Mouse (Mus musculus) neural tube, embryonic 14.5 days (tissue): Measurements from ENCODE around the gene Aox4. TPM values are rescaled to one million over a fixed set of nuclear protein-coding genes. Genes with fewer than 3 reads are reported as not detected.

Source experiments
- ATAC-seq: fragments of 200-750 bp; cut with Nextera tagmentation; 2 replicates; pipeline ENCODE4 v1.8.0; 2017; ENCODE audit warnings: low read depth, mild to moderate bottlenecking, moderate TSS enrichment, moderate library complexity
- H3K27ac ChIP-seq: fragments of 300-500 bp; sonication (generic); 2 replicates; pipeline ENCODE4 v1.5.1; 2014; ENCODE audit warnings: low read depth, mild to moderate bottlenecking, control low read depth, low read length, moderate library complexity, mixed read lengths
- H3K27me3 ChIP-seq: fragments of 300-500 bp; sonication (generic); 2 replicates; pipeline ENCODE4 v1.6.1; 2014; ENCODE audit warnings: low read length; ENCODE audit not compliant: control insufficient read depth, insufficient read depth
- H3K36me3 ChIP-seq: fragments of 300-500 bp; sonication (generic); 2 replicates; pipeline ENCODE4 v1.6.1; 2014; ENCODE audit warnings: low read length, mixed read lengths; ENCODE audit not compliant: control insufficient read depth, insufficient read depth
- H3K4me1 ChIP-seq: fragments of 300-500 bp; sonication (generic); 2 replicates; pipeline ENCODE4 v1.6.1; 2014; ENCODE audit warnings: low read length; ENCODE audit not compliant: control insufficient read depth, insufficient read depth
- H3K4me2 ChIP-seq: fragments of 300-500 bp; sonication (generic); 2 replicates; pipeline ENCODE4 v1.6.1; 2014; ENCODE audit warnings: mild to moderate bottlenecking, low read depth, low read length, control low read depth
- H3K4me3 ChIP-seq: fragments of 300-500 bp; sonication (generic); 2 replicates; pipeline ENCODE4 v1.5.1; 2014; ENCODE audit warnings: low read depth, low read length, control low read depth, mixed read lengths
- H3K9ac ChIP-seq: fragments of 300-500 bp; sonication (generic); replicated peaks from 2 replicates; pipeline ENCODE4 v1.6.1; 2014; ENCODE audit warnings: low read depth, mild to moderate bottlenecking, control low read depth, low read length, mixed read lengths
- H3K9me3 ChIP-seq: fragments of 300-500 bp; sonication (generic); 2 replicates; pipeline ENCODE4 v1.6.1; 2016; ENCODE audit warnings: low read length; ENCODE audit not compliant: control insufficient read depth
- WGBS: fragments of 180-500 bp; shearing (Covaris S2); extraction: QIAGEN DNeasy Blood & Tissue Kit; methylation state at CpG from one replicate; pipeline ENCODE4 v1.1.7; 2014; 5-methylcytosine and 5-hydroxymethylcytosine counted together
- polyA plus RNA-seq: library from polyadenylated mRNA; unstranded; fragments of >200 nt; fragmentation: Nextera tagmentation; extraction: Ambion mirVana; gene quantifications from 2 replicates; pipeline ENCODE4 v1.2.1, GENCODE M21; 2014

Gene Aox4
- polyA plus RNA-seq, 1 experiment from 2014 or later = 0.51 TPM

DNA sequence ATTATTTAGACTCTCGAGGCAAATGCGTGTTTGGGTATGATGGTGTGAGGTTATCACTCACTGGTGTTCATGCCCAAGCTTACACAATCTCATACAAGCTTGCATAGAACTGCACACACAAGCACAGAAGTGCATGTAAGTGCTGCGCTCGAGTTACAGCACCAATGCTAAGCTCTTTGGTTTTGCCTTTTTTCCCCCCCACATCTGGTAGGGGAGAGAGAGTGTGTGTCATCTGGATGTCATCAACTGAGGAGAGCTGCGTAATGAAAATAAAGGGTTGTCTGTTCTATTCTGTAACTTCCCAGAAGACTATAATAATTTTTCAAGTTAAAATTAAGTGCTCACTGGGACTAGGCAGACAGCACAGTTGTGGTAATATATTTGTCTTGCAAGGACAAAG, 3.6 kb downstream of the Aox4 start:
- Histone ChIP-seq H3K27ac (no peak overlapping the region), H3K27me3 (no peaks in the 10 kb centered on the region), H3K9me3 (no peaks in the 10 kb centered on the region), H3K9ac (no peak overlapping the region), H3K4me3 (no peak overlapping the region), H3K4me1 (no peaks in the 10 kb centered on the region), H3K4me2 (no peak overlapping the region), H3K36me3 (no peaks in the 10 kb centered on the region)
- 86% methylated on average over 5 of the region's 5 CpGs for WGBS
- no peak for ATAC-seq

DNA sequence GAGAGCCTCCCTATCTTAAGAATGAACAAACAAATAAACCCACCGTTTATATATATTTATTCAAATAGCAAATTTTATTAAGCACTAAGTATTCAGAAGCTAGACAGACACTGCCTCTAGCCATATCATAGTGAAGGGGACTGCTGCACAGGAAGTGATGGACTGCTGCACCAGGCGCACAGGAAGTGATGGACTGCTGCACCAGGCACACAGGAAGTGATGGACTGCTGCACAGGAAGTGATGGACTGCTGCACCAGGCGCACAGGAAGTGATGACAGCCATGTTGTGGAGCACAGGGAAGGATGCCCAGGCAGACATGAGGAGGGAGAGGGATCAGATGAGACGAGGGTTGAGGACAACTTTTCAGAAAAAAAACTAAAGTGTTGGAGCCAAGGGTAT, 5.2 kb downstream of the Aox4 start:
- H3K9ac ChIP-seq = no peak overlapping the region
- H3K4me1 ChIP-seq = no peaks in the 10 kb centered on the region
- H3K27ac ChIP-seq = no peak overlapping the region
- no peaks in the 10 kb centered on the region for H3K27me3 ChIP-seq
- H3K9me3 ChIP-seq = no peaks in the 10 kb centered on the region
- H3K36me3 ChIP-seq = no peaks in the 10 kb centered on the region
- no peak for ATAC-seq
- no peak overlapping the region for H3K4me3 ChIP-seq
- H3K4me2 ChIP-seq = no peak overlapping the region
- WGBS = 95% methylated on average over 4 of the region's 4 CpGs

DNA sequence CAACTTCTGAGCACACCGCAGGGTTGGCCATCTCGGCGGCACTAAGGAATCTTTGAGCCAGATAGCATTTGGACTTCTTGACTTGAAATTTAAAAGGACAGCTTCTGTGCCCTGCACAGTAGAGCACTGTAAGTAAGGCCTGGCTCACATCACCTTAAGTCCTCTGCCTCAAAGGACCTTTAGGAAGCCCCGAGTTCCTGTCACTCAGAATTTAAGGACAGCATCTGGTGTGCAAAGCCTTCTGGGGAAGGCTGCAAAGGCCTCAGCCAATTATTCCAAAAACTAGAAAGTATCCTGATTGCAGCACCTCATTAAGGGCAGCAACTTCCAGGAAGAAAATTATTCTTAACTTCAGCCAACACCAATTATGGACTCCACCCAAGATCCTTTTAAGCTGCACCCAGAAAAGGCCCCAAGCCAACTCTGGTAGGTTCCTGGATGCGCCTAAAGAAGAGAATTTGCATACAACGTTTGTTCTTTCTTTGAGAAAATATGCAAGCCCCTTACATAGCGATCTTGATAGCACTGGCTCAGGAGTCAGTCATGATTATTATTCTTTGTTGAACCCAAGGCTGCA, 5.8 kb downstream of the Aox4 start:
- Histone ChIP-seq H3K27ac (no peak overlapping the region), H3K27me3 (no peaks in the 10 kb centered on the region), H3K36me3 (no peaks in the 10 kb centered on the region), H3K9ac (no peak overlapping the region), H3K9me3 (no peaks in the 10 kb centered on the region), H3K4me2 (no peak overlapping the region), H3K4me1 (no peaks in the 10 kb centered on the region), H3K4me3 (no peak overlapping the region)
- ATAC-seq = no peak
- WGBS = 89% methylated on average over 7 of the region's 7 CpGs

DNA sequence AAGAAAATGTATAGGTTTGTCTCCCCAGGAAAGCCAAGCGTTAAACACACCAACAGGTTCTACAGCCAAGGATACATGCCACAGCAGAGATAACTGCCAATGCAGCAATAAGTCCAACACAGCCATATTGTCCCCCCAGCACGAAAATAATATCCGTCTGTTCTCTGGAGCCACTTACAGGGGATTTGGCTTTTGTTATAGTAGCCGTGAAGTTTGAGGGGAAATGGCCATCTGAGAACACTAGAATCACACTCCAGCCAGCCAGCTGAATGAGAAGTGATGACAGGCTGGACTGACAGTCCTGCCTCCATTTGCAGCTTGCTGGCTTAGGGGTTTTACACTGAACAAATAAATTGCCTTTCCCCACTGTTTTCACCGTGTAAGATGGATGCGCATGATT, 10.9 kb downstream of the Aox4 start:
- H3K4me1 ChIP-seq = no peaks in the 10 kb centered on the region
- no peak for ATAC-seq
- WGBS = 79% methylated on average over 6 of the region's 6 CpGs

DNA sequence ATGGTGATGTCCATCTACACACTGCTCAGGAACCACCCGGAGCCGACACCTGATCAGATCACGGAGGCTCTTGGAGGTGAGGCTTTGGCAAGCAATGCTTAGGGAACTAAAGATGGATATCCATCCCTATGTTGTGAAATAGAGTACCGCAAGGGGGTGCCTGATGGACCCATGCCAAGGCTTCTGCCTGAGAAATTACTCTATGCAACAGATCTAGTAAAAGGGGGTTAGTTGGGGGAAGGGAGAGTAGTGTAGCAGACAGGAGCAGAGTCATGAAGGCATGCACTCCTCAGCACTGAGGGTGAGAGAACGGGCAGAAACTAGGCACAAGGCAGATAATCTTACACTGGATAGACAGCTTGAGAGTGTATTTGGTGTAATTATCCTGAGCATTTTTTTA, 11.7 kb downstream of the Aox4 start:
- 91% methylated on average over 5 of the region's 5 CpGs for WGBS
- ATAC-seq = no peak
- H3K4me1 ChIP-seq = no peaks in the 10 kb centered on the region
- H3K9me3 ChIP-seq = no peaks in the 10 kb centered on the region
- no peak overlapping the region for H3K4me2 ChIP-seq
- no peak overlapping the region for H3K4me3 ChIP-seq
- H3K36me3 ChIP-seq = no peaks in the 10 kb centered on the region
- H3K27ac ChIP-seq = no peak overlapping the region
- H3K27me3 ChIP-seq = no peaks in the 10 kb centered on the region
- H3K9ac ChIP-seq = no peak overlapping the region

More for the DNA sequence above, 10.9 kb downstream of the Aox4 start:
- Histone ChIP-seq H3K4me3 (no peak overlapping the region), H3K4me2 (no peak overlapping the region), H3K27me3 (no peaks in the 10 kb centered on the region), H3K9ac (no peak overlapping the region), H3K9me3 (no peaks in the 10 kb centered on the region), H3K36me3 (no peaks in the 10 kb centered on the region), H3K27ac (no peak overlapping the region)

DNA sequence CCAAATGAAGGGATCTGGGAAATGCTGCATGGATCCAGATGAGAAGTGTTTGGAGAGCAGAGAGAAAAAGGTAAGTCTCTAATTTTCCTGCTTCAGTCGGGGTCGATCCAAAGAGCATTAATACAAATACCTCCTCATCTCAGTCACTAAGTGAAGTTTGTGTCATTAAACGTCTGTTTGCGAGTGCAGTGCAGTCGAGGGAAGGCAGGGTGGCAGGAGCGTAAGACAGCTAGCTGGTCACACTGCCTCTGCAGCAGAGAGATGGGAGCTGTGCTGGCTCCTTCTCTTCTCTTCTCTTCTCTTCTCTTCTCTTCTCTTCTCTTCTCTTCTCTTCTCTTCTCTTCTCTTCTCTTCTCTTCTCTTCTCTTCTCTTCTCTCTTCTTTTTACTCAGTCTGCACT, 17.9 kb downstream of the Aox4 start:
- H3K4me1 ChIP-seq = no peaks in the 10 kb centered on the region
- H3K27me3 ChIP-seq = no peaks in the 10 kb centered on the region
- no peak overlapping the region for H3K4me3 ChIP-seq
- H3K9me3 ChIP-seq = no peaks in the 10 kb centered on the region
- no peak overlapping the region for H3K27ac ChIP-seq
- no peak for ATAC-seq
- H3K4me2 ChIP-seq = no peak overlapping the region
- 82% methylated on average over 6 of the region's 6 CpGs for WGBS
- no peak overlapping the region for H3K9ac ChIP-seq
- H3K36me3 ChIP-seq = no peaks in the 10 kb centered on the region

DNA sequence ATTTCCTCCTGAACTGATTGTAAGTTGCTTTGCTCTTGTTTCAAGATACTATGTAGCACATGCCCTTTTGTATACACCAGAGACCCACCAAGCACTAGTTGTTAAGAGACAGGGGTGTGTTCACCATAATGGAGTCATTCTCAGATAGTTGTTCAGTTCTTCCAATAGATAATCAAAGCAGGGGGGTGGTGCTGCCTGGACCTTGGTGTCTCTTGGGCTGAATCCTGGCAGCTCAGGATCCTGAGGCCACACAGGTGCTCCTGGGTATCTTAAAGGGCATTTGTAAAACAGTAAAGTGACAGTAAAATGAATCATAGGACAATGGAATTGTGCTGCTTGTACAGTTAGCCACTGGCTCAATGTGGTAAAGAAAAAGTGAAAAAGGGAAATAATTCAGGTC, 18.7 kb downstream of the Aox4 start:
- H3K36me3 ChIP-seq = no peaks in the 10 kb centered on the region
- no peaks in the 10 kb centered on the region for H3K27me3 ChIP-seq
- no peak overlapping the region for H3K4me3 ChIP-seq
- no peaks in the 10 kb centered on the region for H3K4me1 ChIP-seq
- no peak for ATAC-seq
- H3K9me3 ChIP-seq = no peaks in the 10 kb centered on the region
- H3K9ac ChIP-seq = no peak overlapping the region
- H3K27ac ChIP-seq = no peak overlapping the region
- no peak overlapping the region for H3K4me2 ChIP-seq

DNA sequence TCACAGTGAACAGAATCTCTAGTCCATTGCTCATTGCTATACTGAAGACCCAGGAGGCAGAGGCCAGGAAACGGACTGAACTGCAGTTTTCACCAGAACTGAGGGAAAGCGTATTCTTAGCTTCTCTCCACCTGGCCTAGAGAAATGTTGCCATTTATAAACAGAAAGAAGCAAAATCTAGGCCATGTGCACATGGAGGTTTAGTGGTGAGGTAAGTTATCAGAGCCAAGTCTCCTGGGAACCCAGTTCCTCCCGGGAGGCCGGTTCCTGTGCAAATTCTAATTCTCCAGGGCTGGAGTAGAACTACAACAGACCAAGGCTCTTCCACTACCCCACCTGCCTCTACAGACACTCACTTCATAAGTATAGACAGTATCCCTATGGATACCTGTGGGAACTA, 19.6 kb downstream of the Aox4 start:
- H3K36me3 ChIP-seq = no peaks in the 10 kb centered on the region
- H3K27ac ChIP-seq = no peak overlapping the region
- H3K27me3 ChIP-seq = no peaks in the 10 kb centered on the region
- no peaks in the 10 kb centered on the region for H3K4me1 ChIP-seq
- H3K9ac ChIP-seq = no peak overlapping the region
- H3K4me3 ChIP-seq = no peak overlapping the region
- 96% methylated on average over 4 of the region's 4 CpGs for WGBS
- H3K9me3 ChIP-seq = no peaks in the 10 kb centered on the region
- no peak for ATAC-seq
- H3K4me2 ChIP-seq = no peak overlapping the region

DNA sequence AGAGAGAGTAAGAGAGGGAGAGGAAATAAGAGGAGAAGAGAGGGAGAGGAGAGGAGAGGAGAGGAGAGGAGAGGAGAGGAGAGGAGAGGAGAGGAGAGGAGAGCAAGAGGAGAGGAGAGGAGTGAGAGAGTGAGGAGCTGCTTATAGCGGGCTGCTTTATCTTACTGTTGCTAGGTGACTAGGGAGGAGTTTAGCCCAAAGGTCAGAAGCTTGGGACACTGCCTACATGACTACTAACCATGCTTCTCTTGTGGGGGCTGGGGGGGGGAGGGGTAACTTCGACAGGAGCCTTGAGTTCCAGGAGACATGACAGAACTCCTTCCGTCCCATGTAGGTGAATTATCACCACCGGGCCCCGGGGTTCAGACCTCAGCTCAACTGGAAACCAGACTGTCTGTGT, 20.3 kb downstream of the Aox4 start:
- Histone ChIP-seq H3K4me1 (no peaks in the 10 kb centered on the region), H3K9me3 (no peaks in the 10 kb centered on the region), H3K36me3 (no peaks in the 10 kb centered on the region), H3K4me3 (no peak overlapping the region), H3K27me3 (no peaks in the 10 kb centered on the region), H3K9ac (no peak overlapping the region), H3K27ac (no peak overlapping the region), H3K4me2 (no peak overlapping the region)
- WGBS = 60% methylated on average over 5 of the region's 5 CpGs
- ATAC-seq = no peak

DNA sequence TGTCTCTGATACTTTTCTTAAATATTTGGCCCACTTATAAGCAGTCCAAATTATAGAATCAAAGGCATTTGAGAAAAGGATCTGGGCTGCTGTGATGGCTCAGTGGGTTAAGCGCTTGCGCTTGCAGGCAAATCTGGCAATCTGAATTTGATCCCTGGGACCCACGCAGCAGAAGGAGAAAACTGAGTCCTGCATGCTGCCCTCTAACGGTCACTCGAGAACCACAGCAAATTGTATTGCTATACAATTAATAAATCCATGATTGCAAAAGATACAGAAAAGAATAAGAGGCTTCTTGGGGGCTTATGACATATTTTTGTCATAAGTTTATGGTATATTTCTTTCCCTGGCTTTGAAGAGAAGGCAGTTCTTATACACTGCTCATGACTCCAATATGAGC, 25.2 kb downstream of the Aox4 start:
- Histone ChIP-seq H3K4me3 (no peak overlapping the region), H3K9me3 (no peaks in the 10 kb centered on the region), H3K4me1 (no peaks in the 10 kb centered on the region), H3K9ac (no peak overlapping the region), H3K27me3 (no peaks in the 10 kb centered on the region), H3K27ac (no peak overlapping the region), H3K4me2 (no peak overlapping the region), H3K36me3 (no peaks in the 10 kb centered on the region)
- 57% methylated on average over 5 of the region's 5 CpGs for WGBS
- ATAC-seq = no peak
